Mouse (Mus musculus): ENCODE measurements around the gene Gm10912. TPM values are rescaled to one million over a fixed set of nuclear protein-coding genes. Genes with fewer than 3 reads are reported as not detected.
"Not testable (repeated sequence)": the region's sequence is repeated elsewhere in the genome, so short reads cannot be mapped to it uniquely, and the experiment has no call there.

Gene Gm10912
- polyA plus RNA-seq, 1 experiment from 2014 or later, result not detected

DNA sequence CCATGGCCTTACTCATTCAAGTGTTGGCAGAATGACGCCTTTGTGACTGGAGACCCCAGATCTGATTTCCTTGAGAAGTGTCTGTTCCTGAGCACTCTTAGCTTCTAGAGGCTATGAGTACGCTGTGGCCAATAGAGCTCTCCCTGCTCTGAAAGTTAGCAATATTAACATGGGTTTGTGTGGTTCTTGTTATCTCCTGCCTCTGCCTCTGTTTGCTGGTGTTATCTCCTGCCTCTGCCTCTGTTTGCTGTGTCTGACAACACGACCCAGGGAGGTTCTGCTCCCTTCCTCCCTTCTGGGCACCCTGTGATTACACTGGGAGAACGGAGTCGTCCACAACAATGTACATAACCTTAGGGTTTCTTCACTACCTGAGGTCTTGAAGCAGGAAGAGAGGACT, 12.7 kb downstream of the Gm10912 start:
- not testable (repeated sequence) for ATAC-seq (ENCODE audit: low FRiP score); H3K4me2 ChIP-seq; H3K4me3 ChIP-seq (replicated peaks); H3K9ac ChIP-seq; H3K4me1 ChIP-seq; H3K27me3 ChIP-seq; H3K27ac ChIP-seq; H3K9me3 ChIP-seq; H3K36me3 ChIP-seq (replicated peaks)
- WGBS, result 81% methylated on average over 5 of the region's 5 CpGs

DNA sequence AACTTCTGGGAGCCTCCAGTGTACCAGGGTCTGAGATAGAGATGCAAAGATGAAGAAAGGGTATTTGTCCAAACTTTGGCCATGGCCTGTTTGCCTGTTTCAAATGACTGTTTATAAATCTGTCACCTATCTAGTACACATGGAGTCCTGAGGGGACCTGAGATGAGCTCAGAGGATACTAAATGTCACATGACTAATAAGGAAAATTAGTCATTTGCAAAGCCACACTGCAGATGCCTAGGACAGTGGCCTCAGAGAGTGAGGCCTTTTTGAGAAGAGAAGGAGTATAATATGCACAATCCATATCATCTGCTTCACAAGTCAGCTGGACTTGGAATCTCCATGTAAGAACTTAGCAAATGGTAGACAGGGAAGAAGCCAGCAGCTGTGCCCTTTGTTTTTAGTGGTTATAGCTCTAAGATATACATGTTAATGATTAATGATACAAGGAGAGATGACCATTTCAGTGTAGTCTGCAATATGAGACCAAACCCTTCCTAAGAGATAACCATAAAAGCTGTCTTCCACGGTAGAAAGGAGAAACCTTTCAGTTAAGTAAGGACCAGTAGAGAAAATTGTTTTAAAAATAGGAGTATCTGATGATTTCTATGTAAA, 15.9 kb downstream of the Gm10912 start:
- not testable (repeated sequence) for H3K9ac ChIP-seq; H3K27ac ChIP-seq; H3K9me3 ChIP-seq; H3K4me1 ChIP-seq; ATAC-seq (ENCODE audit: low FRiP score); H3K4me2 ChIP-seq; H3K27me3 ChIP-seq; H3K36me3 ChIP-seq (replicated peaks); H3K4me3 ChIP-seq (replicated peaks)
- WGBS, result no CpG with 5 or more reads among the region's 1 CpGs

DNA sequence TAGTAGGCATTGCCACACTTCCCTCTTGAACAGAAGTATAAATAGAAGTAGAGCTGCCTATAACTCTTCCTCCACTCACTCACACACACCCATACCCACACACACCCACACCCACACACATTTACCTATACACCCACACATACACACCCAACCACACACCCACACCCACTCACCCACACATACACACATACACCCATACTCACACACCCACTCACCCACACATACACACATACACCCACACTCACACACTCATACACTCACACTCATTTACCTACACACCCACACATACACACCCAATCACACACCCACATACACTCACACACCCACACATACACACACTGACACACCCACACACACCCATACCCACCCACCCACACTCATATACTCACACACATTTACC, 16.8 kb downstream of the Gm10912 start:
- H3K27ac ChIP-seq, result no peak overlapping the region
- H3K4me1 ChIP-seq, result no peaks in the 10 kb centered on the region
- H3K27me3 ChIP-seq, result no peaks in the 10 kb centered on the region
- H3K36me3 ChIP-seq (replicated peaks), result no peaks in the 10 kb centered on the region
- no peak overlapping the region for H3K4me3 ChIP-seq (replicated peaks)
- H3K9me3 ChIP-seq, result no peaks in the 10 kb centered on the region
- H3K9ac ChIP-seq, result no peak overlapping the region
- no peak overlapping the region for H3K4me2 ChIP-seq
- no peak for ATAC-seq (ENCODE audit: low FRiP score)

DNA sequence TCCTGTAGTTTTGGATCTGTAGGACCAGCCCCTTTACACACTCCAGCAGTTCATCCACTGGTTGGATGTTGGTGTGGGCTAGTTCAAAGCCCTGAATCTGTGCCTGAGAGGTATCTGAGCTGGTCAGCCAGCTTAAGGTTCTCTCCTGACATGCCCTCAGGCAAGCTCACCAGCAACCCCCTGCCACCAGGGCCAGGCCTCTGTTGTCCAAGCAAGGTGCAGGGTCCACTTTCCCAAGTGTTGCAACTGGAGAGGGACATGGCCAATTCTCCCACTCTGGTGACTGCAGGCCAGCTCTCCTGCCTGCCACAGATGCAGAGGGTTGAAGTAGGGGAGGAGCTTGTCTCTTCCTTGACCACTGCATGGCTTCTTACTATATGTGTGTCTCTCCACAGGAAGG, 18.4 kb downstream of the Gm10912 start:
- not testable (repeated sequence) for H3K4me2 ChIP-seq; H3K36me3 ChIP-seq (replicated peaks); H3K27me3 ChIP-seq; H3K9me3 ChIP-seq; ATAC-seq (ENCODE audit: low FRiP score); H3K27ac ChIP-seq; H3K9ac ChIP-seq; H3K4me1 ChIP-seq; H3K4me3 ChIP-seq (replicated peaks)

DNA sequence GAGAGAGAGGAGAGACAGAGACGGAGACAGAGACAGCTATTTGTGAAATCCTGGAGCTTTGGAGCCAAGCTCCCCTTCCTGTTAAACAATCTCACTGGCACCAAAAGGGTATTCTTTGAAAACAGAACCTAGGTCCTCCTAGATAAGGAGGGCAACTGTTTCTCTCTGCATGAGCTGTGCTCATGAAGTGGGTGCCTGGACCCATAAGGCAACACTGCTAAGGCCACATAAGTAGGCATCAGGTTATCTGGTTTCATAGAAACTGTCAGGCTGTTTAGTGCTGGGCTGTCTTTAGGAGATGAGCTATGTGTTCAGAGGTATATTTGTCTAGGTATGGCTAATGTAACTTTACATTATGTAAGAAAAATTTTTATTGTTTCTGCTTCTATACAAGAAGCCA, 21.9 kb downstream of the Gm10912 start:
- not testable (repeated sequence) for H3K4me2 ChIP-seq

DNA sequence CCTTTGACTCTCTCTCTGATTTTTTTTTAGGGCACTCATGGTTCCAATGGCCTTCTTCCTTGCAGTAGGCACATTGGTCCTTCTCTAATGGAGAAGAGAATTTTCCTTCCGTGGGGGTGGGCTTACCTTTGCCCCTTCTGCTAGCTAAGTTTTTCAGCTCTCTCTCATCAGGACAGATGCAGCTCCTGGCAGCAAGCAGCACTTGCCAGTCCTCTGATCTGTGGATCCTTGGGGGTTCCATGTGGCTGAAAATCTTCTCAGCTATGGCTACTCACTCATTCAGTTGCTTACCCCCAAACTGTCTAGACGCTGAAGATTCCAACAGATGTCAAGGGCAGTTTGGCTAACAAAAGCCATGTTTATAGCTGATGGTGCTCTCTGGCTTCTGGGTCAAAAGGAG, 27.7 kb downstream of the Gm10912 start:
- H3K9me3 ChIP-seq, result no peaks in the 10 kb centered on the region
- no peak overlapping the region for H3K4me3 ChIP-seq (replicated peaks)

More for the DNA sequence above, 21.9 kb downstream of the Gm10912 start:
- not testable (repeated sequence) for ATAC-seq (ENCODE audit: low FRiP score); H3K36me3 ChIP-seq (replicated peaks); H3K4me1 ChIP-seq; H3K9ac ChIP-seq; H3K27ac ChIP-seq; H3K27me3 ChIP-seq; H3K4me3 ChIP-seq (replicated peaks); H3K9me3 ChIP-seq
- 80% methylated on average over 1 of the region's 1 CpGs for WGBS

DNA sequence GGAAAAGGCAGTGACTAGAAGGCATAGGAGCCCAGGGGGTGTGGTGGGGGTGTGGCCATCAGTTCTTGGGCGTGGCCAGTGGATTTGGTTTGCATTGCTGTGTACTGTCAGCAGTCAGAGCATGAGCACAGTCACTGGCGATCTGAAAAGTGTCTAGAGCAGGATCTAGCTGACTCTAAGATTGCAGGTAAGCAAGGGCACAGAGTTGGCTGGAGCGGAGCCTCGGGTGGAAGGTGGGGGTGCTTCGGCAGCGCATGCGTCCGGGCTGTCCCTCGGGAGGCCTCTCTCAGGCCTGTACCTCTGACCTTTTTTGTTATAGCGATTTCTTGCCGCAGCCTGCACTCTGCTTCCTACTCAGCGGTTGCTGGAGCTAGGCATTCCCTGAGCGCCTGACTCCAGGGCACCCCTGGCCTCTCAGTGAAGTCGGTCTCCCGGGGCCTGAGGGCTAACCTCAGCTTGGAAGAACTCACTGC, 30.2 kb downstream of the Gm10912 start, which contains the start of gene Cd59a:
Cd59a (plus strand) TSS at position 61 of the 473 bp plus-strand sequence.
- WGBS, result 5% methylated on average over 15 of the region's 15 CpGs
- peak; percentile 88 for ATAC-seq (ENCODE audit: low FRiP score)

More for the DNA sequence above, 27.7 kb downstream of the Gm10912 start:
- no peak overlapping the region for H3K27ac ChIP-seq
- WGBS, result 75% methylated on average over 2 of the region's 2 CpGs
- peaks cover 14% of the 10 kb centered on the region for H3K4me1 ChIP-seq
- H3K4me2 ChIP-seq, result no peak overlapping the region
- no peak overlapping the region for H3K9ac ChIP-seq
- no peaks in the 10 kb centered on the region for H3K27me3 ChIP-seq
- no peaks in the 10 kb centered on the region for H3K36me3 ChIP-seq (replicated peaks)
- no peak for ATAC-seq (ENCODE audit: low FRiP score)

DNA sequence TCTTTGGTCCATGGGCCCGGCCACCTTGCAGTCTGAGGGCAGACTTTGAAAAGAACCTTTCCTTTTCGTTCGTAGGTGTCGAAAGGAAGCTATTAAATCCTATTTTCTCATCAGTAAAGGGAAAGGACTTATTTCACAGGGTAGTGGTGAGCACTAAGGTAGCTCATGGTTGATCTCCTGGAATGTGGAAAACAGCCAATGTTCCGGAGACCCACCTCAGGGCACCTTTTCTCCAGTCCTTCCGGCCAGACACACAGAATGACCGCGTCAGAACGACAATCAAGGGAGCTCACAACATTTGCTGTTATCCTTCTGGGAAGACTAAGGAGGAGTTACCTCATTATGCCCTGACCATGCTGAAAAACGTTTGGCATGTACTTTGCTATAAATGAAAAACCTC, 30.6 kb downstream of the Gm10912 start:
- H3K4me3 ChIP-seq (replicated peaks), result peak overlapping the region; percentile 43
- H3K4me2 ChIP-seq, result peak overlapping the region; percentile 62
- H3K9ac ChIP-seq, result peak overlapping the region; percentile 43; the same call in 1 of the 2 replicates
- peak overlapping the region; percentile 62; the same call in 1 of the 2 replicates for H3K27ac ChIP-seq
- no peak for ATAC-seq (ENCODE audit: low FRiP score)
- no peaks in the 10 kb centered on the region for H3K27me3 ChIP-seq
- WGBS, result 34% methylated on average over 10 of the region's 10 CpGs
- H3K36me3 ChIP-seq (replicated peaks), result no peaks in the 10 kb centered on the region
- H3K4me1 ChIP-seq, result peaks cover 14% of the 10 kb centered on the region
- no peaks in the 10 kb centered on the region for H3K9me3 ChIP-seq

More for the DNA sequence above, 30.2 kb downstream of the Gm10912 start, which contains the start of gene Cd59a:
- H3K4me1 ChIP-seq, result peaks cover 14% of the 10 kb centered on the region
- H3K4me2 ChIP-seq, result peak within 1 kb of the TSS; percentile 62
- H3K27ac ChIP-seq, result peak within 1 kb of the TSS; percentile 62; the same call in 1 of the 2 replicates
- peak within 1 kb of the TSS; percentile 43 for H3K4me3 ChIP-seq (replicated peaks)
- no peaks in the 10 kb centered on the region for H3K9me3 ChIP-seq
- H3K9ac ChIP-seq, result peak within 1 kb of the TSS; percentile 43; the same call in 1 of the 2 replicates
- H3K36me3 ChIP-seq (replicated peaks), result no peaks in the 10 kb centered on the region
- H3K27me3 ChIP-seq, result no peaks in the 10 kb centered on the region

DNA sequence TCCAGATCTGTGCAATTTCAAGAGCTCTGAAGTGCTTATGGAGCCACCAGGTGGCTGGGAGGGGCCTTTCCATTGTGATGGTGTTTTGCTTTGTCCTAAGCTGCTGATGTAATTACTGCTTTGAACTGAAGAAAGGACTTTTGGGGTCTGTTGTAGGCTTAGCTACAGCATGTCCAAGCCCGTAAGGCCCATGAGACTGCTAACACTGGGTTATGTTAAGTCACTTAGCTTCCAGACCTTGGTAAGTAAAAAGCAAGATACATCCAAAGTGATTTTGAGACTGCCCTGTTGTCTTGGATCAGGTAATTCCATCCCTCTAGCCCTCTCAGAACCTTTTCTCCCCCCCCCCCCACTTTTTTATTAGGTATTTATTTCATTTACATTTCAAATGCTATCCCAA, 31.2 kb downstream of the Gm10912 start:
- H3K9me3 ChIP-seq; H3K4me3 ChIP-seq (replicated peaks); H3K4me2 ChIP-seq; H3K27ac ChIP-seq; H3K27me3 ChIP-seq; H3K36me3 ChIP-seq (replicated peaks); H3K9ac ChIP-seq: not testable (repeated sequence)
- H3K4me1 ChIP-seq, result peaks cover 14% of the 10 kb centered on the region
- WGBS, result 35% methylated on average over 1 of the region's 1 CpGs
- ATAC-seq (ENCODE audit: low FRiP score), result 0 out of 2 replicates have a peak, but pooled peaks have one; percentile 20

DNA sequence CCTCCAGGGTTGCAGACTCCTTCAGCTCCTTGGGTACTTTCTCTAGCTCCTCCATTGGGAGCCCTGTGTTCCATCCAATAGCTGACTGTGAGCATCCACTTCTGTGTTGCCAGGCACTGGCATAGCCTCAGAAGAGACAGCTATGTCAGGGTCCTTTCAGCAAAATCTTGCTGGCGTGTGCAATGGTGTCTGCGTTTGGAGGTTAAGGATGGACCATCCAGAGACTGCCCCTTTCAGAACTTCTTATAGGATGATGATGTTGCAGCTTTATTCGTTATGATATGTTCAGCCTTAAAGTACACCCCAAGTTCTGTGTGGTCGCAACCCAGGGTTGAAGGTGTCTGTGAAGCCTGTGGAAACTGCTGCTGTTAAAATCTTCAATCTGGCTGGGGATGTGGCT, 31.8 kb downstream of the Gm10912 start:
- not testable (repeated sequence) for H3K9ac ChIP-seq; H3K9me3 ChIP-seq; H3K4me3 ChIP-seq (replicated peaks); ATAC-seq (ENCODE audit: low FRiP score); H3K27me3 ChIP-seq; H3K4me2 ChIP-seq; H3K27ac ChIP-seq; H3K36me3 ChIP-seq (replicated peaks)
- peaks cover 14% of the 10 kb centered on the region for H3K4me1 ChIP-seq
- WGBS, result 94% methylated on average over 4 of the region's 4 CpGs

DNA sequence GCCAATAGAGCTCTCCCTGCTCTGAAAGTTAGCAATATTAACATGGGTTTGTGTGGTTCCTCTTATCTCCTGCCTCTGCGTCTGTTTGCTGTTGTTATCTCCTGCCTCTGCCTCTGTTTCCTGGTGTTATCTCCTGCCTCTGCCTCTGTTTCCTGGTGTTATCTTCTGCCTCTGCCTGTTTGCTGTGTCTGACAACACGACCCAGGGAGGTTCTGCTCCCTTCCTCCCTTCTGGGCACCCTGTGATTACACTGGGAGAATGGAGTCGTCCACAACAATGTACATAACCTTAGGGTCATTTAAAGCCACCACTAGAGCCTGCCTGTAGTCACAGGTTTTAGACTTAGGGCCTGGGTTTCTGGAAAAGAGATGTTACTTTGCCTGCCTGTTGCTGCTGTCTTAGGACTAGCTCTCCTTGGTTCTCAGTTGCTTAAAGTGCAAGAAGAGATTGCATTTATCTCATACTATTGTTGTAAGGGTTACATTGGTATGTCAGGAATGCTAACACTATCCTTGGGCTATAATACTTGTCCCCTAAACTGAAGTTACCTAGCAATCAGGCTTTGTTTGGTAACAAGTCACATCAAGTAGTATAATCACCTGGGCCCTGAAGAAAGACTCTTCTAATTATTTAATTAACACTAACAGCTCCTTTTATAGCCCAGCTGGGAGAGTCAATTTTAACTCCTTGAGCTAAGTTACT, 33.1 kb downstream of the Gm10912 start:
- Histone ChIP-seq H3K4me2 (no peak overlapping the region), H3K9me3 (no peaks in the 10 kb centered on the region), H3K9ac (no peak overlapping the region), H3K27ac (no peak overlapping the region), H3K27me3 (0 out of 2 replicates have a peak, but pooled peaks cover 3% of the 10 kb centered on the region), H3K4me3 (replicated peaks) (no peak overlapping the region), H3K4me1 (peaks cover 14% of the 10 kb centered on the region), H3K36me3 (replicated peaks) (no peaks in the 10 kb centered on the region)
- WGBS, result 49% methylated on average over 3 of the region's 3 CpGs
- no peak for ATAC-seq (ENCODE audit: low FRiP score)

DNA sequence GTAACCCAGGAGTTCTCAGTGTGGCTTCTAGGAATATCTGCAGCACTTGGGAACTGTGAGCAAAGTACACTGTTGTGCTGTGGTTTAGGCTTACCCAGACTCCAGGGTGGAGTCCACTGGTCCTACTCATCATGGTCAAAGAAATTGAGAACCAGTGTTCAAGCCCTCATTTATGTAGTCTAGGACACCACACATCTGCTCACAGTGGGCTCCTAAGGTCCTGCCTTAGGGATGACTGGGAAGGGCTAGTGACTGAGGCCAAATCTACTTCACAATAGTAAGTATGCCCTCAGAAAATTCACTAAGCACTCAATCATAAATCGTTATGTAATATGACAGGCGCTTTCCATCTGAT, 33.6 kb downstream of the Gm10912 start:
- H3K36me3 ChIP-seq (replicated peaks), result no peaks in the 10 kb centered on the region
- H3K4me2 ChIP-seq, result no peak overlapping the region
- no peak overlapping the region for H3K4me3 ChIP-seq (replicated peaks)
- ATAC-seq (ENCODE audit: low FRiP score), result no peak
- peaks cover 14% of the 10 kb centered on the region for H3K4me1 ChIP-seq
- H3K27me3 ChIP-seq, result 0 out of 2 replicates have a peak, but pooled peaks cover 3% of the 10 kb centered on the region
- H3K27ac ChIP-seq, result no peak overlapping the region
- 96% methylated on average over 2 of the region's 2 CpGs for WGBS
- no peak overlapping the region for H3K9ac ChIP-seq
- no peaks in the 10 kb centered on the region for H3K9me3 ChIP-seq

DNA sequence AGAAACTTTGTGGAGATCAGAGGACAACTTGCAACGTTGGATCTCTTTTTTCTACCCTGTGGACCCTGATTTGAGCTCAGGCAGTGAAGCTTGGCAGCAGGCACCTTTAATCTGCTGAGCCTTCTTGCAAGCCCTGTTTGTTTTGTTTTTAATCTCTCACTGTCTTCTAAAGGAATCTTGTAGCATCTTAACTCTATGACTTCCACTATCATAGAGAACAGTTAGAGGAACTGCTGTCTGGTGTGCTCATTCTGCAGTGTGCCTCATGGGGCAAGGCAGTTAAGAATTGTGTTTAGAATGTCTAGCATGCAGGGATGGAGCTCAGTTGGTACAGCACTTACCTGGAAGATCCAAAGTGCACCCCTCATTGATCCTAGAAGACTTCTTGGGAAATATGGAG, 34.3 kb downstream of the Gm10912 start:
- Histone ChIP-seq H3K27ac (no peak overlapping the region), H3K36me3 (replicated peaks) (no peaks in the 10 kb centered on the region), H3K9me3 (no peaks in the 10 kb centered on the region), H3K4me3 (replicated peaks) (no peak overlapping the region), H3K9ac (no peak overlapping the region), H3K4me1 (peaks cover 14% of the 10 kb centered on the region), H3K4me2 (no peak overlapping the region), H3K27me3 (0 out of 2 replicates have a peak, but pooled peaks cover 3% of the 10 kb centered on the region)
- no peak for ATAC-seq (ENCODE audit: low FRiP score)
- 18% methylated on average over 1 of the region's 1 CpGs for WGBS

Measured in forebrain, embryonic 12.5 days (tissue).